Mouse (Mus musculus) bone marrow macrophage, adult 2 months (primary cell): ENCODE measurements around the gene Gm10553. TPM values are rescaled to one million over a fixed set of nuclear protein-coding genes. Genes with fewer than 3 reads are reported as not detected.
"Not testable (repeated sequence)": the region's sequence is repeated elsewhere in the genome, so short reads cannot be mapped to it uniquely, and the experiment has no call there.

Experiments
- H3K27ac ChIP-seq: 2 replicates; pipeline ENCODE4 v1.5.1; 2012; ENCODE audit warnings: low read depth, low read length; ENCODE audit not compliant: insufficient read depth
- H3K4me1 ChIP-seq: 2 replicates; pipeline ENCODE4 v1.6.1; 2012; ENCODE audit warnings: low read length; ENCODE audit not compliant: control insufficient read depth, insufficient read depth
- H3K4me3 ChIP-seq: 2 replicates; pipeline ENCODE4 v1.5.1; 2012; ENCODE audit warnings: mild to moderate bottlenecking, low read length, moderate library complexity; ENCODE audit not compliant: insufficient read depth
- polyA plus RNA-seq: library from polyadenylated mRNA; stranded (reverse); fragments of >200 nt; gene quantifications from 2 replicates; pipeline ENCODE4 v1.2.4, GENCODE M21; 2012; ENCODE audit not compliant: missing spikeins, insufficient read depth, insufficient read length

The Gm10553 gene
- polyA plus RNA-seq, result not detected in 2 replicates

DNA sequence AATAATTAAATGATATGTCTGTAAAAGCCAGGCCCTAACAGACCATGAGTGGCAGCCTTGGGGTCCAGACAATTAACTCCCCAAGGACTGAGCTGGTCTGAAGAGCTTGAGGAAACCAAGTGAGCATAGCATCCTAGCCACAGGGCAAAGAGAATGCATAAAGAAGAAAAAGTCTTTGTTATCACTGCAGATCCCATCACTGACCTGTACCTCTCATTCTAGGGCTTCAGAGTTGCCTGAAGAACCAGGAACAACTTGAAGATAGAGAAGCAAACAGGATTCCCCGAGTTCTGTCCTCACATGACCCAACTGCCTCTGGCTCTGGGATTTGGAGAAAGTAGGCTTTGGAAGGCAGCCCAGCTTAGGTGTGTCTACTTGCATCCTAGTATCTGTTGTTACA lies at the start of gene Gm10553:
TSS of gene Gm10553 (plus strand) at position 301 of the 400 bp plus-strand sequence.
- H3K4me3 ChIP-seq, H3K27ac ChIP-seq, H3K4me1 ChIP-seq: not testable (repeated sequence)

DNA sequence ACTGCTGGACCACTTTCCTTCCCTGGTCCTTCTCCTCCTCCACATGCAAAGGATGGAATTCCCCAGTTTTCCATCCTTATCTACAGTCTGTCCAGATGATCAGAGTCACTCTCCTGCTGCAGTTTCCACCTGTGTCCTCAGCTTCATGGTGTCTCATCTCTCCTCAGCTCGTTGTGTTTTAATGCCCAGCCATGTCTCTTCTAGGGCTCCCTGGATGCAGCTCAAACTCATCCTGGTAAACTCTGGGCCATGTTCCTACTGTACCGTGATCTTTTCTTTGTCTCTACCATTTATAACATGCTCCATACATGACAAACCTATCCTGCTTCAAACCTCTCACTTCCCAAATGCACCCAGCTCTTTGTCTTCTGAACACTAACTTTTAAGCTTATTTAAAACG lies 28.3 kb upstream of the Gm10553 start:
- not testable (repeated sequence) for H3K4me1 ChIP-seq, H3K27ac ChIP-seq, H3K4me3 ChIP-seq

DNA sequence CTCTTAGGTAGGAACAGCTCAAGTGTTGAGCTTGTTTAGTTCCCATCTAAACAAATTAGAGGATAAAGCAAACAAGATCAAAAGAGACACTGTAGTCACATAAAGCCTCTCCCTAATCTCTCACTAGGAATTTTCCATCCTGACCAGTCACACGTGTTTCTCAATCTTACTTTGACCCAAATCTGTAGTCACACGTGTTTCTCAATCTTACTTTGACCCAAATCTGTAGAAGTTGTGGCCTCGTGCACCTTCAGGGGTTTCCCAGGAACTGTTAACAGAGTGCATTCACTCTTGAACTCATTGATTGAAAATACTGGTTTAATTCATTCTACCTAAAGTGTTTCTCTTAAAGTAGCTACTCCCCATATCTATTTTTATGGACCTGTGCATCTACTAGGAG lies 26.9 kb upstream of the Gm10553 start:
- not testable (repeated sequence) for H3K4me1 ChIP-seq, H3K27ac ChIP-seq, H3K4me3 ChIP-seq

DNA sequence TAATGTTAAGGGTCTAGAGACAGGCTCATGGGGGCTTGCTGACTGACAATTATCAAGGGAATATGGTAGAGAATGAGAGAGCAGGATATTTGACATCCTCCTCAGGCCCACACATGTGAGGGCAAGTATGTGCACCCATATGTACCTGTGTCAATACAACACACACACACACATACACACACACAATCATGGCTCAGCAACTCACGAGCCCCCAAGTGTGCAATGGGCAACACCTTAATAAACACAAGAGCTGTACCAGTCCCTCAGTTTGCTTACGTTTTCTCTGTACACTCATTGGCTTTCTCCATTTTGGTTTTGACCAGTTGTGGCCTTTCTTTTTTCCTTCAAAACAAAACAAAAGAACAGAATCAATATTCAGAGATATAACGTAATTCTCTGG lies 15.2 kb upstream of the Gm10553 start:
- not testable (repeated sequence) for H3K4me1 ChIP-seq, H3K27ac ChIP-seq, H3K4me3 ChIP-seq

DNA sequence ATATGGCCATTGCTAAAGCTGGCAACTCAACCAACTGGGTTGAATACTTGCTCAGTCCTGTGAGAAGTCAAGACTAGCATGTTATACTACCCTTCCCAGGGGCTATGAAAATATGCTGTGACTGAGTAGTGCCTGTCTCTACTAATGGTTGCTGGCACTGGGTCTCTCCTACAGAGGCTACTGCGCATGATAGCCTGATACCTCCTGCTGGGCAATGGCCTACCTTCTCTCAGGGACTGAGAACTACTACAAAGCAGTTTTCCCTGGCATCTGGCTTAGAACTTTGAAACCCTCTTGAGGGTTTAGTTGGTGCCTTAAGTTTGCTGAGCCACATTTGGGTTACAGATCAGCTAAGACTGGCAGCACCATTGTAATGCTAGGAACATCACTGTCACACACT lies 13.8 kb upstream of the Gm10553 start:
- H3K4me3 ChIP-seq, H3K27ac ChIP-seq, H3K4me1 ChIP-seq: not testable (repeated sequence)

DNA sequence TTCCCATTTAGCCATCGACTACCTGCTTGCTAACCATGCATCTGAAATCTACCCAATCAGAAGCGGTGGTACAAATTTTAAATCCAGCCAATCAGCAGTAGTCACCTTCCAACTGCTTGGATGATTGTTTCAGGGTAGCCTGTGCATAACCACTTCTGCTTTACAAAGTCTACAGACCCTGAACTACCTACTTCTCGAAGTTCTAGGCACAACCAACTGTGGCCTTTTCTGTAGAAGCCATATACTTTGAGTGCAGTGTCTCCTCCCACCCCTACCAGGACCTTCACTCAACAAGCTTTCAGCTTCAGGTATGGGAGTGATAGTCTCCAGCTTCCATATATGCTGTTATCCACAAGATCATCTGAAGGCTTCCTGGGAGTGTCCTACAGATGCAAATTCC lies 7.8 kb upstream of the Gm10553 start:
- not testable (repeated sequence) for H3K4me3 ChIP-seq, H3K27ac ChIP-seq, H3K4me1 ChIP-seq

DNA sequence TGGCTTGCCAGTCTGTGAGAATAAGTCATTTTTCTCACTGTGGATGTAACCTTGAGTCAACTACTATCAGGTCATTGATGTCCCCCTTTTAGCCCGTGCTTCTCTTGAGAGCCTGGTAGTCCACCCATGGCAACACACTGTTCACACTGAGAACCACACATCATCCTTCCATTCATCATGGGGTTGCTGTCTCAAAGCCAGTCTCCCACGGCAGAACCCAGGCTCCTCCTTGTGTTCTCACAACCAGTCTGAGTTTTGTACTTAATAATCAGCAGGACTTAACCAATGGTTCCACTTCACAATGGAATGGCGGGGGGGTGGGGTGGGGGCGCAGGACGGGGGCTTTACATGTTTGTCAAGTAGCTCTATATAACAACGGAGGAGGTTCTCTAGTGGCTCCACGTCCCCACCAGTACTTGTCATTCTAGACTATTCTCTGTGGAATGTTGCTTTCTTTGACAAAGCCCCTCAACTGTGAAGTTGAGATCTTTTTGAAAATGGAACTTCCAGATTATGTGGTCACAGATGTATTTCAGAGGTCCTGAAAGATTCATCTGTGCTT lies 6.9 kb upstream of the Gm10553 start:
- not testable (repeated sequence) for H3K4me3 ChIP-seq, H3K27ac ChIP-seq, H3K4me1 ChIP-seq

DNA sequence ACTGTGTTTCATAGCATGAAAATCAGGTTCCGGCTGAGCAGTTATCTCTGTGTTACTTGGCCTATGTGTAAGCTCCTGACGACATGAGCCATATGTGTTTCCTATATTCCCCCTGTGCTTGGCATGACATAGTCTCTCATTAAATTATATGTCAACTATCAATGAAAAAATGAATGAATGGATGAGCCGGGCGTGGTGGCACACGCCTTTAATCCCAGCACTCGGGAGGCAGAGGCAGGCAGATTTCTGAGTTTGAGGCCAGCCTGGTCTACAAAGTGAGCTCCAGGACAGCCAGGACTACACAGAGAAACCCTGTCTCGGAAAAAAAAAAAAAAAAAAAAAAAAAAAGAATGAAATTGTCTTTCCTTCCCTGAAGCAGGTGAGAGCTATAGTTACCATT lies 883 bp upstream of the Gm10553 start:
- not testable (repeated sequence) for H3K27ac ChIP-seq, H3K4me1 ChIP-seq, H3K4me3 ChIP-seq

DNA sequence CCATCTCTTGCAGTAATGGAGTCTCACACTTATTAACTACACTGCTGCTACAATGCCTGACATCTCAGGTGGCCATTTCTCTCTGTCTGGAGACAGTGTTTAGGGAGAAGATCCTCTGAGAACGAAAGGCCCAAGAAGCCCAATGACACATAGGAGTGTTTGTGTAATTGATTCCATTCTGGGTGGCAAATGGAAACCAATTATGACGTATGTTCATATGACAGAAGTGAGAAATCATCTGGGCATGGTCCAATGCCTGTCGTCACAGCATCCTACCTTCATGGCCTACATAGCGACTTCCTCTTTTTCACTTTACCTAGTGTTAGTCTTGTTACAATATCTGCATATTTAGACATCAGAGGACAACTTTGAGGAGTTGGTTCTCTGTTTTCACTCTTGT lies 1.8 kb downstream of the Gm10553 start:
- not testable (repeated sequence) for H3K27ac ChIP-seq, H3K4me1 ChIP-seq, H3K4me3 ChIP-seq

DNA sequence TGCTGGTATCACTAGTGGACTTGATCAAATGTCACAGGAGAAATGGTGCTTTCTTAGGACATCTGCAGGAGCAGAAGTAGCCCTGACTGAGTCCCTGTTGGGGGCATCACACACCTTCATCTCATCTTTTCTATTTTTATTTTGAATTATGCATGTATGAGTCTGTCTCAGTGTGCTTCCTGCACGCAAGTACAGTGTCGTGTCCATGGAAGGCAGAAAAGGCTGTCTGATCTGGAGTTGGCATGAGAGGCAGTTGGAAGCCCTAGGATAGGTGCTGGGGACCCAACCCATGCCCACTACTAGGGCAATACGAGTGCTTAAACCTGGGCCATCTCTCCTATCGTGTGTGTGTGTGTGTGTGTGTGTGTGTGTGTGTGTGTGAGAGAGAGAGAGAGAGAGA lies 5.4 kb downstream of the Gm10553 start:
- not testable (repeated sequence) for H3K4me3 ChIP-seq, H3K27ac ChIP-seq, H3K4me1 ChIP-seq

DNA sequence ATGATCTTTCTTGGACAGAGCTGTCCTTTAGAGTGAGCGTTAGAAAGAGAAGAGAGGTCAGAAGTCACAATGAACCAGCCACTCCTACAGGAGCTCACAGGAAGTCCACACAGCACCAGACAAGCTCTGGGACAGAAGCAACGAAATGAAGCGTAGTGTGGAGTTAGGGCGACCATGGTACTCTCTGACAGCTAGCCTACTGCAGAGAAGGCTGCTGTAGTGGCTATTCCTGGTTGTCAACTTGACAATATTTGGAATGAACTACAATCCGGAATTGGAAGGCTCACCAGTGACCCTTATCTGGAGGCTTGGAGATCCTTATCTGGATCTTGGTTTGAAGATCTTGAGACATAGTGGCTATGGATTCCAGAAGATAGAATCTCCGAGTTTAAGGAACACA lies 6.0 kb downstream of the Gm10553 start:
- not testable (repeated sequence) for H3K27ac ChIP-seq, H3K4me1 ChIP-seq, H3K4me3 ChIP-seq

DNA sequence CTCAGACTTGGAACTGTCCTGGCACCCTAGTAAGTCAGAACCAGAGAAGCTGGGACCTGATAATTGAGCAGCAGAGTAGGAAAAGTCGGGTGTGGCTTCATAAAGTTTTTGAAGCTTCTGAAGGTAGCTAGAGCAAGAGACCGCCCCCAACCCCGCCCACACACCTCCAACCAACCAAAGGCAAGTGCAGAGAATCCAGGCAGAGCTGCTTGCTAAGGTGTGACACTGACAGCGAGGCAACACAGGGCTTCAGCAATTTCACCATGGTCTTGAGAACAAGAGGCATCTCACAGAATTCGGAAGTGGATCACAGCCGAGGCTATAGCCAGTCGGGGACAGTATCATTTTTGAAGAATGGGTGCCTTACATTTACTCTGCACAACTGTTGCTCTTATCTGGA lies 9.8 kb downstream of the Gm10553 start, which contains the start of gene A530032D15Rik:
TSS of gene A530032D15Rik (minus strand) at position 101 of the 400 bp plus-strand sequence.
- not testable (repeated sequence) for H3K27ac ChIP-seq, H3K4me3 ChIP-seq

DNA sequence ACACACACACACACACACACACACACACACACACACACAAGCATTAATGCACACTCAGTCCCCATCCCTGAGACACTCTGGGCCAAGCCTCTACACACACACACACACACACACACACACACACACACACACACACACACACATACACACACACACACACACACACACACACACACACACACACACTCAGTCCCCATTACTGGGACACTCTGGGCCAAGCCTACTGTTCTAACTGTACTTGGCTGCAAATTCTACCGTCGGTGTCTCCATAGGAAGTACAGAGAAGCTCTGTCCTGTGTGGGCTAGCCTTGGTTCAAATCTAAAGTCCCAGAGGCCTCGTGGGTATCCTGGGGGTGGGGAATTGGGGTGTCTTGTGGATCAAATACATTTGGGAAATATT lies 10.9 kb downstream of the Gm10553 start:
- H3K4me1 ChIP-seq, H3K4me3 ChIP-seq, H3K27ac ChIP-seq: not testable (repeated sequence)

More for the DNA sequence above, 9.8 kb downstream of the Gm10553 start, which contains the start of gene A530032D15Rik:
- not testable (repeated sequence) for H3K4me1 ChIP-seq

DNA sequence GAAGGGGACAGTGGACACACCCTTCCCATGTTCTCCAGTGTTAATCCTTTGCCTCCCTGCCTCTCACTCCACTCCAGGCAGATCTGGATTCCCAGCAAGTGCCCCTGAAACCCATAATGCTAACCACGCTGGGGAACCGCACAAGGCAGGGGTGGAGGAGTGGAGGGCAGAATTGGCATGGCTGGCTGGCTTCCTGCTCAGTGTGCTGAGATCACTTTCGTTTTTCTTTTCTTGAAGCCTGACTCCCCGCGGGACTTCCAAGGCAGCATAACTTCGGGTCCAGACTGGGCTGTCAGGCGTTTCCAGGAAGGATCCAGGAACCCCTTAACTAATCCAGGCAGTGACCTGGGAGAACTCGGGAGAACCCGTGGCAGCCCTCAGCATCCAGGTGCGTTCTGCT lies 11.6 kb downstream of the Gm10553 start:
- H3K4me3 ChIP-seq, H3K4me1 ChIP-seq, H3K27ac ChIP-seq: not testable (repeated sequence)

DNA sequence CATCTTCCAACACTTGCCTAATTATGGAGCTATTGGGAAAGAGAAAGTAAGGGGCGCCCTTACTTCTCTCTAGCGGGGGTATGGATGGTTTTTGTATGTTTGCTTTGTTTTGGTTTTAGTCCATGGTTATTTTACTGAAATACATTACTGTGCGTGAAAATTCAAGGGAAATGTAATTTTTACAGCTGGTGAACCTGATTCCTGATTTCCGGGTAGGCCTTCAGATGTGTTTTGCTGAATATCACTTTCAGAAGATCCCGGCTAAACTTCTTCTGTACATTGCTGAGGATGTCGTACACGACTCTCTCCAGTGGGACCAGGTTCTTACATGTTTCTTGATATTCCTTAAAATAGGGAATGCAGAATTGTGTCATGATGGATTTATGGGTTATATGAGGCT lies 12.3 kb downstream of the Gm10553 start:
- not testable (repeated sequence) for H3K4me3 ChIP-seq, H3K27ac ChIP-seq, H3K4me1 ChIP-seq

DNA sequence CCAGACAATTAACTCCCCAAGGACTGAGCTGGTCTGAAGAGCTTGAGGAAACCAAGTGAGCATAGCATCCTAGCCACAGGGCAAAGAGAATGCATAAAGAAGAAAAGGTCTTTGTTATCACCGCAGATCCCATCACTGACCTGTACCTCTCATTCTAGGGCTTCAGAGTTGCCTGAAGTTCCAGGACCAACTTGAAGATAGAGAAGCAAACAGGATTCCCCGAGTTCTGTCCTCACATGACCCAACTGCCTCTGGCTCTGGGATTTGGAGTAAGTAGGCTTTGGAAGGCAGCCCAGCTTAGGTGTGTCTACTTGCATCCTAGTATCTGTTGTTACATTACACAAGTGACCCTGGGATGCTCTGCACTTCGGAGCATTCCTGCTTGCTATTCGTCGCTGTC lies 12.9 kb downstream of the Gm10553 start:
- H3K4me3 ChIP-seq, H3K27ac ChIP-seq: not testable (repeated sequence)

DNA sequence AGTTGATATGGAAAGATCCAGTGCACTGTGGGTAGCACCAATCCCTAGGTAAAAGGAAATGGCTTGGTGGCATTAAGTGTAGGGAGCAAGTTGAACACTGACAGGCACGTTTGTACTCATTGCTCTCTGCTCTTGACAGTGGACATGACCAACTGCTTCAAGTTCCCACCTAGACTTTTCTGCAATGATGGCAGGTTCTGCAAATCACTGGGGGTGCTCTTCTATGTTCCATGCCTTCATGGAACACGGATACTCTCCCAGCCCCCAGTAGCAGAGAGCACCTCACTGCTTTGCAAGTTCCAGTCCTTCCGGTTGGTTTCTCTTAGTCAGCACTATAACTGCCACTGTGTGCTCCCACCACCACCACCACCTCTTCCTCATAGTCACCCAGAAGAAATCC lies 14.1 kb downstream of the Gm10553 start:
- H3K4me1 ChIP-seq, H3K4me3 ChIP-seq, H3K27ac ChIP-seq: not testable (repeated sequence)

More for the DNA sequence above, 12.9 kb downstream of the Gm10553 start:
- H3K4me1 ChIP-seq, result not testable (repeated sequence)
